Mouse (Mus musculus) cerebellum, postnatal 14 days (tissue): ENCODE data around the gene Ddc.

Source experiments
- DNase-seq, 2 experiments: peaks; one replicate each; pipeline ENCODE4 v3.0.0; 2021; ENCODE audit warnings: mixed read lengths in 2 of 2

Ddc gene

DNA sequence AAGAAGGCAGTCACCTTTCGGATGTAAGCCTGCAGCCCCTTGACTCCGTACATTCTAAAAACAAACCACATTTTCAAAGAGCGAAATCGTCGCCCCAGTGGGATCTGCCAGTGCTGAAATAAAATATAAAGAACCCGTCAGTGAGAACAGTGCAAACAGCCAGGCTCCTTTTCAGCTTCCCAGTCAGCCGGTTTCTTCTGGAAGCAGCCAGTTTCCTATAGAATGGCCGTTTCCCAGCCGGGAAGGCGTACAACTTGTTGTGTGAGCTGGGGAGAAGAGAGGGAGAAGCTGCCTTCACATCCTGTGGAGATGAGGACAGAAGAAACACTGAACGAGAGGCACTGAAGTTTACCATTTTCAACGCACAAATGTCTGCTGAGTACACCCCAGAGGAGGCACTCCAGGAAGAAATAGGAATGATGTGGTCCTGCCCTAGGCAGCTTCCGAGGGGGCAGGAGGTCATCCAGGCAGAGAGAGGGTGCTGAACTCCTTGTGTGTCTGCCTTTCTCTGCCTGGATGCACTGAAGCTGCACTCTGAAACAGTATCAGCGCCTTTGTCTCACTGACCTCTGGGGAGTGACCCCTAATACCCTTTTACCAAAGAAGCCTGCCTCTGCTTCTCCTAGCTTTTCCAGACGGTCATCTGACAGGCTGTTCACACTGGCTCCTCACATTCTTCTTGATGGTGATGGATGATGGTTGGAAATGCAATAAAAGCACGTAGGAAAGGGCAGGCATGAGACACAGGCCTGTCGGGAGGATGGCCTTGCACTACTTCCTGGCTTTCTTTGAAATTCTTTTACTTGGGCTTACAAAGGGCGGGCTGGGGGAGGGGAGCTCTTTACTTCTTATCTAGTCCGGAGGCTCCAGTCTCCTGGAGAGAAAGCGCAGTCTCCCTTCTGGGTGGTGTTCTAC lies 75.5 kb downstream of the Ddc start:
- no peak for DNase-seq

DNA sequence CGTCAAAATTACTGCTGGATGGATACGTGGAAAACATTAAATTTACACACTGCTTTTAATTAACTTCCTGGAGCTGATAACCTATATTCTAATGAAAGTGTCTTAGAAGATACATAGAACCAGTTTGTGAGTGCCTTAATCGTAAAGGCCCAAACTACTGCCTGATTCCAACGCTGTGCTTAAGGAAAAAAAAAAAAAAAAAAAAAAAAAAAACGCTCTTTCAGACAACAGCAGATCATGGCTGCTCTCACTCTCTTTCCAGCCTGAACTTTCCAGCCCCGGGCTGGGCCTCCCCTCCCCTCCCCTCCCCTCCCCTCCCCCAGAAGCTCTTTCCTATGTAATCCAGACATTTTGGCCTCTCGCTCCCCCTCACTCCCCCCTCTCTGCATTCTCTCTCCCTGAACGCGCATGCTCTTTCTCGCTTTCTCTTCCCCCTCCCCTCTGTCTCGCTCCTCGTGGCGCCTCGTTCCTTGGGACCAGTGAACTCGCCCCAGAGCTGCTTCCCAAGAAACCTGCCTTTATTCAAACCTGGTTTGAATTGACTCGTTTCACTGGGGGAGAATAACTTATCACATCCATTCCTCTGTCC lies 76.5 kb downstream of the Ddc start:
- peak in 1 of 2 experiments; percentile 40 for DNase-seq

DNA sequence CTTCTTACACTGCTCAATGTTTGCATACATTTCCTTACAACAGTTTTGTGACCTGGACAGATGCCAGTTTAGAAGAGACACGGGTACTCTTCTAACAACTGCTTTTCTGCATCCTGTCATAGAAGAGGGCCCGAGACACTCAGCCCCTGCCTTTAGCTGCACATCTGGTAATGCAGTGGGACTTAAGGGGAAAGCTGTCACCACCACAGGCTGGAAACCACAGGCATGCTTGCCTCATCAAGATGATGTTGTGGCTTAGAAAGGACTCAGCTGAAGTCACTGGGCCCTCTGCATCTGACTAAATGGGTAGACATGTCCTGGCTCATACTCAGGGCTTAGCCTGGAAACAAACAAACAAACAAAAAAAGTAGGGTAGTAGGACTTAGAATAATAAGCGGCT lies 77.2 kb downstream of the Ddc start:
- no peak for DNase-seq

DNA sequence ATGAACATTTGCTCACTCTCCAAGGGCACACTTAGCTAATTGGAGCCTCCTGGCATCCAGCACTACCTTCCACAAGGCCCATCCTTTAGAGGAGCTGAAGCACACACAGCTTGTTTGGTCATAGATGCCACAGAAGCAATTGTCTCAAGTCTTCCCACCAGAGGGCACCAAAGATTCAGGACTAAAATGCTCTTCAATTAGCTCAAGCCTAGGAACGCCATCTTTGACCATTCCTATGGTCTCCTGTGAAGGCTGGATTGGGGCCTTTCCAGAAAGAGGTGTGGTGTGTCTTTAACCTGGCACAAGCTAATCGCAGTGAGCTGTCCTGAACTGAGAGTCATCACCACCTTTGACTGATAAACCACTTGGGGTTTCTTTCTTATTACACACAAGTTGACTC lies 77.7 kb downstream of the Ddc start:
- peak; percentile 87 to 89 for DNase-seq

DNA sequence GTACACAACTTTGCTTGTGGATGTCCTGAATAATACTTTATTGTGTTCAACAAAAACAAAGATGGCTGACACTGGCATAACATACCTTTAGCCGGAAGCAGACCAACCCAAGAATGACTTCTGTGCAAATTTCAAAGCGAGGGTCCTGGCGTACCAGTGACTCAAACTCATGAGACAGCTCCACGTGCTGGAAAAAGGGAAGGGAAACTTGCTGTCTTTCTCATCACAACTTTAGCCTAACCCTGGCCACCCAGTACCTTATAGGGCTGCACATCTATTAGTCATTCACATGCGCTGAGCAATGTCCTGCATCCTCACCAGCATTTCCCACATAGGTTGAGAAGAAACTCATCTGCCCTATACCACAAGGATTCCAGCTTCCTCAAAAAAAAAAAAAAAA lies 78.7 kb downstream of the Ddc start:
- no peak for DNase-seq

DNA sequence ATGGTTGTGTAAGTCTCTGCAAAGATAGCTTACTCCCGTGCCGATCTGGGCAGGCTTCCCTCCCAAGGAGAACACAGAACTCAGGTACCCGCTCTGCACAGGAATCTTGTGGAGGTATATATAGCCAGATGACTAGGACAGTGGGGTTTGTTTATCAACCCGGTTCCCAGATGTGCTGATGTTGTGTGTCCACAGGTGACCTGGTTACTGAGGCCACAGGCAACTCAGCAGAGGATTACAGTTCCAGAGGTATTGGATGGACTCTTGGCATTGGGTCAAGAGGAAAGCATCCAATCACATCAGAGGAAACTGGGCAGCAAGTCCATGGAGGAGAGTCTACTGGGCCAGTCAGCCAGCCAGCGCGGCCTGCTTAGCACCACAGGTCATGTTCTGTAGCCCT lies 79.1 kb downstream of the Ddc start:
- DNase-seq, result no peak

DNA sequence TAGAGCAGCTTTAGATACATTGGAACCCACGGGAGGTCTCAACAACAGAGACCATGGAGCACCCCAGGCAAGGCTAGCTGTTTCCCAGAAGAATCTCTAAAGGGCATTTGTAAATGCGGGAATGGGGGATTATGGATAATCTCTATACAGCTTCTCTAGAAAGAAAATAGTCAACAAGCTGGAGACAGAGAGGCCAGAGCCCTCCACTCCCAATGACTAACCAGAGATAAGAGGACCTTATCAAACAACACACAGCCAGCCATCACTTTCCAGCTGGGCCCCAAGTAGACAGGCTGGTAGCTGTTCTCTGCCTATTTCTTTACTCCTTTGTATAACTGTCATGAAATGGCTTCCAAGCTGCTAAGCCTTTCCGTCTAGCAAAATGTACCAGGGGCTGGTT lies 82.2 kb downstream of the Ddc start:
- no peak for DNase-seq

DNA sequence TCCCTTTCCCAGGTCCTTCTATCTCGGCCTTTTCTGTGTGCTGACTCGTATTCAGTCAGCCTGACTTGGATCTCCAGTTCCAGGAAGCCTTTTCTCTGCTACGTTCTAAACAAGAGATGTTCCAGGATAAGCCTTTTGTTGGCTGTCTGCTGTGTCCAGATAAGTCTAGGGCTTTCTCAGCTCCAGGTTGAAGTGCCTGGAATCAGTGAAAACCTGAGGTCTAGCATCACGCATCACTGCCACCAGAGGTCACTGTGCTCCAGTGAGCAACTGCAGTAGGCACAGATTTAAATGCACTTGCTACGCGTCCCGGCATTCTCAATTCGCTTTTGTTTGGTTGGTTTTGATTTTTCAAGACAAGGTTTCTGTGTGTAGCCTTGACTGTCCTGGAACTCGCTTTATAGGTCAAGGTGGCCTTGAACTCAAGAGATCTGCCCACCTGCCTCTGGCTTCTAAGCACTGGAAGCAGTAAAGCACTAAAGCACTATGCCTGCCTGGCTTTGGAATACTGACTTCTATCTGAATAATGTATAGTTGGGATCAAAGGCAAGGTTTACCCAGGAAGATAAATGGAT lies 86.0 kb downstream of the Ddc start:
- peak; percentile 82 for DNase-seq

DNA sequence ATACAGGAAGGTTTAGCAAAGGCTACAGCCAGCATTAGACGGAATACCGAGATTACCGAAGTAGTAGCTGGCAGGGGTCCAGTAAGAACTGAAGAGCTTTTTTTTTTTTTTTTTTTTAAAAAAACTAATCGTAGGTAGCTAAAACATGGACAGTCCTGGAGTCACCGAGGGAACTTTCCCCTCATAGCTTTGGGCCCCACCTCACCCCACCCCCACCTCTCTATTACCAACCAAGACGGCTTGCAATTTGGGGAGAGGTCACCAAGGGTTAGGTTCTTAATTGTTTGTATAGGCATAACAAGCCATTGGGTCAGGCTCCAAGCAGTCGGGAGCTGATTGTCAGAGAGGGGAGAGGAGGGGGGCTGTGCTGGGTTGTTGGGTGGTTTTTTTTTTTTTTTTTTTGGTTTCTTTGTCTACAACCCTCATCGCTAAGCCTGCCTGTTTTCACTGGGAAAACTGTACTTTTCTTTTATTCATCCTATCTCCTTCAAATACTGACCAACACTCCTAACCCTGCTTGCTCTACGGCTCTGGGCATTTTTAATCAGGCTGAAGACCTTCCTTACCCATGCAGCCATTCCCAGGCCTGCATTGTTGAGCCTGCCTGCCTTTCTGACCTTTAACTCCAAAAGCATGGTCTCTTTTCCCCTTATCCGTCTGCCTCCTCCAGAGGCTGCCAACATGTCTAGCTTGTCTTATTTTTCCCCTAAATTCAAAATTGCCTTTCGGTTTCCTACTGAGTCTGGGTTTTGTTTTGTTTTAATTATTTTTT lies 88.4 kb downstream of the Ddc start:
- DNase-seq, result no peak

DNA sequence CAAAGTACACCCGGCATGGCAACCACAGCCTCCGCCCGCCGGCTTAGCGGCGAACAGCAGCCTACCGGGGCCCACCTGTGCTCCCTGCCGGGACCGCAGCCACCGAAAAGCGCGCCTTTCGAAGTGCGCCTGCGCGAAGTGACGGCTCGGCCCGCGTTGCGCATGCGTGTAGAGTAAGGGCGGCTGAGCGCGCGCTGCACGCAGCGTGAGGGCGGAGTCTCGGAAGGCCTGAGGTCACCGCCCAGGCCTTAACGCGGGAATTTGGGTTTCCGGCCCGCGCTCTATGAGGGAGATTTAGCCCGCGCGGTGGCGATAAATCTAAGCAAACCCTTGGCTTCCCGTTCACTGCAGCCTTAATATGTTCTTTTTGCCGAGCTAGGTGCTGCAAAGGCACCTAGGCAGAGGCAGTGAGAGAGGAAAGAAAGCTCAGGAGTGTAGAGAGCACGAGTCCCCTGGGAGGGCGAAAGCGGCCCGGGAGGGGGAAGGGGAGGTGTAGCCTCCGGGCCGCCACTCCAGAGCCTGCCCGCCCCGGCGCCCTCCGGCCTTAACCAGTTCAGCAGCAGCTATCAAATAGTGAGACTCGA lies 89.0 kb downstream of the Ddc start, which contains the start of gene Fignl1:
Gene Fignl1, minus strand, starts transcription at position 143 of the 584 bp plus-strand sequence.
- peak; percentile 98 for DNase-seq

DNA sequence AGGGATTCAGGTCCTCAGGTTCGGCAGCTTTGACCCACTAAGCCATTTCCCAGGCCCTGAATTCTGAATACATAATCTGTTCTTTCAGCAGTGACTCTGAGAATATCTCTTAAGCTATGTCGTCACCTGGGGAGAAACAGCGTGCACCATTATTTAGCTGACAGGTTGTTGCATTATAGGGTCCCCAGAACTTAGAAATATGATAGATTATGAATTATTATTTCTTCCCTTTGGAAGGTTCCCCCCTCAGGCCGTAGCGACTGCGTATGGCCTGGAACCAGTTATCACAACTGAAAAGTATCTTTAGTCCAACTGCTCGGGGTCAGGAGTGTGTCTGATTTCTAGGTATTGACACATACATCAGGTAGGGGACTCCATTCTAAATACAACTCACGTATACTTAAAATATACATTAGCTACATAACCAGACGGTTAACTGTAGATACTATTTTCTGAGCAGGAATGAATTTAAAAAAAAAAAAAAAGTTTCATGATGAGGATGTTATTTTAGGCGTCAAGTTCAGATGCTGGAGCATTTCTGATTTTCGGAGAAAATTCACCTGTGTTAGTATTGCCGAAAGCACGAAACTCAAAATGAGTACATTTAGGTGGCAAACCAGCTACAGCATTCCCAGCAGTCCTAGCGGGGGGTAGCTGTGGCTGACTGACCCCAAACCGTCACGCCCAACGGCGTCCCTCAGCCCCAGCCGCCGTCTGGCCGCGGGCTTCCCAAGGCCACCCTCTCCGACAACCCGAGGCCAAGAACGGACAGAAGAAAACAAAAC lies 89.7 kb downstream of the Ddc start:
- no peak for DNase-seq

DNA sequence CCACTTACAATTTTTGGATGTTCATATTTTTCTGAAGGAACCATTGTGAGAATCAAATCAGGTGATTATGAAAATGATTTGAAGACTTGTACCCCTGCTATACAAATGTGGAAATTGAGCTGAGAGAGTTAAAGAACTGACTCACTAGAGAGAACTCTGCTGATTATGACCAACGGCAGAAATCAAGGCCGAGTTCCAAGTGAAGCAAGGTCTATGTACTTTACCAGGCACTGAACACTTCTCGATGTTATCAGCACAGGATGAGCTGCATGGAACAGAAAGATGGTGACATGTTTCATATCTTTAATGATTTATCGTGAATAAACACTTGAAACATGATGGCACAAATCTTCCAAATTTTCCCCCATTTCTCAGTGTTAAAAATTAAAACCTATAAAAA lies 92.0 kb downstream of the Ddc start:
- no peak for DNase-seq

DNA sequence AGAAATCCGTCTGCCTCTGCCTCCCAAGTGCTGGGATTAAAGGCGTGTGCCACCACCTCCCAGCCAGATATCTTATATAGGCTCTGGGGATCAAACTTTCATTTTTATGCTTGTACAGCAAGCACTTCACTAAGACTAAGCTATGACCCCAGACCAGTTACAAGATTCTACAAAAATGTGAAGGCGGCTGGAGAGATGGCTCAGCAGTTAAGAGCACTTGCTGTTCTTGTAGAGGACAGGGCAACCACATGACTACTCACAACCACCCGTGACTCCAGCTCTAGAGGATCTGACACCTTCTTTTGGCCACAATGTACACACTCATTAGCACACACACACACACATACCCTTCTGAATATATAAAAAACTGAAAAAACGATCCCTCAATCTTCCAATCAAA lies 93.5 kb downstream of the Ddc start:
- DNase-seq, result no peak

DNA sequence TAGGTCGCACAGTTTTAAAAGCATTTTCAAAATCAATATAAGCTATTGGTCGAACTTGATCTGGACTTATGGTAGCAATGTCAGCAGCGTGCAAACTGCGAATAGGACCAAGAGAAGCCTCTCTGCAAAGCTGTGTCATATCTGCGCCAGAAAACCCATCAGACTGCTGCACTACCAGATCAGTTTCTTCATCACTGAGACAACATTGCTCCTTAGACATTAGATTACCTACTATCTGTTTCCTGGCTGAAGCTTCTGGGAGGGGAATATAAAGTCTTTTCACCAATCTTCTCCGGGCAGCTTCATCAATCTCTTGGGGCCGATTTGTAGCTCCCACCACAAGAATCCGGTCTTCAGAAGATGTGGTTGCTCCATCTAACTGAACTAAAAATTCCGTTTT lies 96.9 kb downstream of the Ddc start:
- no peak for DNase-seq

DNA sequence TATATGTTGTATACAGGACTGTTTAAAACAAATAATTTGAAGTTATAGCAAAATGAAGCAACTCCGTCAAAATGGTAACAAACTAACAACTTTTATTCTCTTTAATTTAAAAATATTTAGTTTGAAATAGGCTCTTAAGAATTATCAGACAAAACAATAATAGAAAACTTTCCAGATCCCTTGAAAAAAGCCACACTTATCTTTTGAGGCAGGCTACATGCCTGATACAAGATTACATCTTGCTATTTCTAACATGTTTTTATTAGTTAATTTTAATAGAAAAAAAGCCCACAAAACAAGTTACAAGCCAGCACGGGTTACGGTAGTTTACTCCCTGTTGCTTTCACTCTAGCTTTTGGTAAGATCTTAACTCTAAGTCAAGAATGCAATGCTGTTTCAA lies 97.6 kb downstream of the Ddc start:
- no peak for DNase-seq

DNA sequence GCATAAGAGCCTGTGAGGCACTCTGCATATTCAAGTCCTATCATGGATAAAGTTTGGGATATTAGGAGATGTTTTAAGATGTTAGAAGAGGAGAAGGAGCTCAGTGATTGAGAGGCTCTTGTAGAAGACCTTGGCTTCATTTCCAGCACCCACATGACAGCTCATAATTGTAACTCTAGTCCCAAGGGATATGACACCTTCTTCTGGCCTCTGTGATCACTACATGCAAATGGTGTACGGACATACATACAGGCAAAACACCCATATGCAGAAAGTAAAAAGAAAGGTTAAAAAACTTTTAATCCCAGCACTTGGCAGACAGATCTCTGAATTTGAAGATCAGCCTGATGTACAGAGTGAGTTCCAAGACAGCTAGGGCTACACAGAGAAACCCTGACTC lies 99.3 kb downstream of the Ddc start:
- no peak for DNase-seq

DNA sequence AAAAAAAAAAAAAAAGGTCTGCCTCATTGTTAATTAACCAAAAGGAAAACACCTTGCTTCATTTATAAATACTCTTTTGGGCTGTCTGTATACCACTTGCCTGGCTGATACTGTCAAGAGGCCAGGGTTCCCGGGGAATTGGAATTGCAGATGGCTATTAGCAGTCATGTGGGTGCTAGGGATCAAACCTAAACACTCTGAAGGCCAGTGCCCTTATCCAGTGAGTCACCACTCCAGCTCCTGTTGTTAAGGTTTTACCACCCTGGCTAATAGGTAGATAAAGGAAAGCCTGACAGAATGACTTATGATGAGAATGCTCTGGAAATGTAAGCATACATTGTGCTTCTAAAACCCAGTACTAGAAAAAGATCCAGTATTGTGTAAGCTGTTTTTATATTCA lies 103.3 kb downstream of the Ddc start:
- no peak for DNase-seq

DNA sequence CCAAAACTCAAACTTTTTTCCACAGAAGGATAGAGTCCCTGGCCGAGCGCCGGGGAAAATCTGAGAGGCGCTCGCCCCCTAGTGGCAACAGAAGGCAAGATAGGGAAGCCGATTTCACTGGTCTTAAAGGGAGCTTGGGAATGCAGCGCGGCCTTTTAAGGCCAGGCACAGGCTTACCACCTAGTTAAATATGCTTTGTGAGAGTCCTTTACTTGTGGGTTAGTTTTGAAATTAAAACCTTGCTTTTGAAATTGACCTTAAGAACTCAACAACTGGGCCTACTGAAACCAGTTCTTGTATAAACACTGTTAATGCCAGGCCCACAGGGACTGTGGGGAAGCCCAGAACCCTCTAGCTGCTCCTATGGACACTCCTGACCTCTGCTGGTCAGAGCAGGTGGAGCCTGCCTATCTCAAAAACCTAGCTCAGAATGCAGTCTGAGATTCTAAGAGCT lies 109.4 kb downstream of the Ddc start:
- peak; percentile 87 to 88 for DNase-seq

DNA sequence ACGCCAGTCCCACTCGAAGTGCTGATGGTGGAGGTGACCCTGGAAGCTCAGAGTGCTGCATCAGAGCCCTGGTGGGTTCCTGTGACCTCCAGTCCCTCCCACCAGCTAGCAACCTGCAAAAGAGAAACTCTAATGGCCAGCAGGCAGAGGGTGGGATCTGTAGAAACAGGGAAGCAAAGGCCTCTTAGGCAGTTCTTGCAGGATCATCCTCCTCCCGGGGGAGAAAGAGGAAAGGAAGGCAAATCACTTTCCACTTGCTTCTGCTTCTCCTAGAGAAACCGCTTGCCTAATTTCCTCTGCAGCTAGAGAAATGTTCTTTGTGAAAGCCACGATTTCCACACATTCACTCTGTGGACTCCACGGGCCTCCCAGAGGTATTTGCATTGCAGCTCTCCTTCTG lies 112.5 kb downstream of the Ddc start:
- no peak for DNase-seq

DNA sequence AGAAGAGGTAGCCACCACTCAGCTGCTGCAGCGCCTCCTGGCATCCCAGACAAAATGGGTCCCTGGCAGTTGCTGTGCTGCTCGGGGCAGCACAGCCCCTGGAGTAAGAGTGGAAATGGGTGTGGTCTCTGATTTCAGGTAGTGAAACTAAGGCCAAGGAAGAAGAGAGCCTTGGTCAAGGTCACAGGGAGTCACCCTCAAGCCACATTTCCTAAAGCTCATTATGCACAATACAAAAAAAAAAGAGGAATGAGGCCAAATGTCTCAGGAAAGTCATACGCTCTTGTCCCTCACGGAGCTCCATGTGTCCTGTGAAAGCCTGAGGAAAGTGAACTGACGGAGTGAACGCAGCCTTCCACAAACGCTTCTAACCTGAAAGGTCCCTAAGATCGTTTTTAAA lies 116.2 kb downstream of the Ddc start:
- no peak for DNase-seq

DNA sequence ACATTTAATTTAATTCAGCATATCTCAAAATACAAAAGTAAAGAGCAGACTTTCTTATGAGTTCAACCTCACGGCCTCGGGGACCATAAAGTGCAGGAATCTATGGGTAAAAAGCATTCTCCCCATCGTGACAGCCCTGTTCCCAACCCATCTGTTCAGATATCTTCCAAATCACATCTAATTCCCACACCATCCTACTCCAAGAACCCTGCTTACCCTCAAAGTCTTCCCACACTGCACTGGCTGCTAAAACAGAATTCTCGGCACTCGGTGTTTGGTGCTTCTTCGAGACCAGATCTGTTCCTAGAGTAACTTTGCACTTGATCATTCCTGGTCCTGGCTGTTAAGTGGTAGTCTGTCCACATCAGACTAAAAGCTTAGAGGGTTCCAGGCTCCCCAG lies 119.6 kb downstream of the Ddc start:
- DNase-seq, result no peak

DNA sequence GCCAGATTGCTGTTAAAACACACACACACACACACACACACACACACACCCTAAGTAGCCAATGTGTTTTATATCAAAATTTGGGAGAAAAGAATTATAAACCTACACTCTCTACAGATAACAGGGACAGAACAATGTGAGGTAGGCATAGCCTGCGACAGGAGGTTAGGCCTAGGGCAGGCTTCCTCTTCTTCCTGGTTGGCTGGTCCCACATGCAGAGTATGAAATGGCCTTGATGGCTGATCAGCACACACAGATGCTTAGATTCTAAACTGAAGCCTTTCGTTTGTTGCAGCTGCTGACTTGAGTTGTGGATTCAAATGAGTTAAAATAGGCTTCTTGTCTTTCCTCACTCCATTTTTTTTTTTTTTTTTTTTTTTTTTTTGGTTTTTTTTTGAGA lies 120.1 kb downstream of the Ddc start:
- DNase-seq, result no peak
